Mouse (Mus musculus): ENCODE measurements at regions not wholly inside any gene's neighbourhood (a gene's known extent, or its start where the extent isn't known, plus 50 kb on each side); places are given as distances from the start of the nearest gene placed in this dataset.
"Not testable (repeated sequence)": the region's sequence is repeated elsewhere in the genome, so short reads cannot be mapped to it uniquely, and the experiment has no call there.

DNA sequence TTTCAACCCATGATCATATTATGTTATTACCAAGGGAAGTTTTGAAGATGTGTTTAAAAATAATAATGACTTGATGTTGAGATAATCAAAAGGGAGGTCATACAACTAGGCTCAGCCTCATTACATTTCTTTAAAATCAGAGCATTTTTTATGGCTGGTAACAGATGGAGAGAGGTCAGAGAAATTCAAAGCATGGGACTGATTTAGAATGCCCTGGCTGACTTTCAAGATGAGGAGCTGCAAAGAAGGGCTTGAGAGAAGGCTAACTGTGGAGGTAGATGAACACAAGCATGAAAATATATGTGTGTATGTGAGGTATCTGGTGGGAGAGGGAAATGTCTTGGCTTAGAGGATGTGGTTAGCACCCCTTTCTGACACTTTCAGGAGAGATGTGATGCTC lies 502.6 kb upstream of the Gdi2 start:
- DNase-seq: not testable (repeated sequence)

DNA sequence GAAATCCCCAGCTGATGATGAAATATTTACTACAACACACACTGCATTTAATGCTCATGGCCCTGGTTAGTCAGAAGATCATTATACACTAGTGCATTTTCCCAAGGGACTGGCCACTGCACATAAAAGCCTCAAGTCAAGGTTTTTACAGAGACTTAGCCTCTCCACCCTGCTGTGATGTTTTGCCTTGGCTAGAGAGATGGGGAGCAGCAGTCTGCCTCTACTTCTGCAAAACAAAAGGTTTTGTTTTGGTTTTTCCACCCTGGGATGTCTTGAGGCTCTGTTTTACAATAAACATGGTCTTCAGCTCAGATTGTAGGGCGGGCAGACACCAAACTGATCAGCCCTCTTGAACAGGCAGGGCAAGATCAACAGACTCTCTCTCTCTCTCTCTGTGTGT lies 500.9 kb upstream of the Gdi2 start:
- peak; percentile 1 for DNase-seq

DNA sequence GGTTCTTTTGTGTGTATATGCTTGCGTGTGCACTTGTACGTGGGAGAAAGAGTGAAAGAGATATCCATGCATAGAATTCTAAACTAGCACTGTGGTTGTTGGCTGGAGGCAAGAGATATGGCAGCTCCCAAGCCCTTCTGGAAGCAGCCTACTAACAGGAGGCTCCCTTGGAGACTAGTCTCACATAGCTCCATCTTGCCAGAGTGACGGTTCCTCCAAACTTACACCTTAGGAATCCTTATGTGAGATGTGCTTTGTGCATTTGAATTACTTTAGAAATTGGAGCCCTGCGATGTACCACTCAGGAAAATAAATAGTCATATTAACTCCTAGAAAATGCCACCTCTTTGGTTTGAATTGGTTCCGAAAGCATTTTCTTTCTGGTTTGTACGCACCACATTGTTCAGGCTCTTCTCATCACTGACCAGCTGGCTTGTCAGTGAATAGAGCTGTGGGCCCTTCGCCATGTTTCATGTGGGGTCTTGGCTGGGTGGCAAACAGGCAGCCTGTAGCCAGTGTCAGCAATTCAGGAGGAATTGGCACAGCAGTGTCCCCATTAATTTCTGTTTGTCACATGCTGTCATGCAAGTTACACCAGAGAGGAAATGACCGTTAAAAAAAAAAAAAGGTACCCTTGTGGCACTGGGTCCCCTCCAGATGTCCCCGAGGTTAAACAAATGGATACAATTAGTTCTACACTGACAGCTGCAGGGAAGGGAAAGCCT lies 491.3 kb upstream of the Gdi2 start:
- not testable (repeated sequence) for DNase-seq

DNA sequence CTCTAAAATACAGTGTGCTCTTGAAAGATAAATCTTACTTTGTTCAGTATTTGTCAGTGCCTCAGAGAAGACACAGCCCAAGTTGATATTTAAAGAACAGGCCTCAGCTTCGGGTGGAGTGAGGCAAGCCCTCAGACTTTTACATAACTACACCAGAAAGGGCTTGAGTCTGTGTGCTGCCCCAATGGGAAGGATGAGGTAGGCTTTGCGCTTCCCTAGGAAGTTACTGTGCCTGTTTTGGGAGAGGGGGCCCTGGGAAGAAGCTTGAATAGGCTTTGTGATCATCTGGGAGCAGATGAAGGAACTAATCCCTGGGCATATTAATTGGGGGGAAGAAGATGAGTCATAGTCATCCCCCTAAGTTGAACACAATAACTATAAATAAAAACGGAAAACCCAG lies 454.4 kb upstream of the Gdi2 start:
- DNase-seq: not testable (repeated sequence)

DNA sequence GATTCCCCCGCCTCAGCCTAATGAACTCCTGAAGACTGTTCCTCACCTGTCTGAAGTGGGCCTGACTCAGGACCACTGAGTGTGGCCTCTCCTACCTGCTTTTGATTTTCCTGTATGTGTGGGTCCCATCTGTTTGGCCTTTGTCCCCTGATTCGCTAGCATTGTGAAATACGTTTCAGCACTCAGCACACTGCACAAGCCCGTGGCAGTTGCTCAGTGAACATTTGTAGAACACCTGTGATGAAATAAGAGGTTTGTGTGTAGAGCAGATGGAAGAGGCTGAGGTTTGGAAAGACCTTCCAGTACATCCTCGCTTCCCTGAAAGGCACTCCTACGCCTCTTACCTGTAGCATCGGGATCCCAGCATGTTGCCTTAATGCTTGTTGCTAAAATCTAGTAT lies 447.9 kb upstream of the Gdi2 start:
- not testable (repeated sequence) for DNase-seq

DNA sequence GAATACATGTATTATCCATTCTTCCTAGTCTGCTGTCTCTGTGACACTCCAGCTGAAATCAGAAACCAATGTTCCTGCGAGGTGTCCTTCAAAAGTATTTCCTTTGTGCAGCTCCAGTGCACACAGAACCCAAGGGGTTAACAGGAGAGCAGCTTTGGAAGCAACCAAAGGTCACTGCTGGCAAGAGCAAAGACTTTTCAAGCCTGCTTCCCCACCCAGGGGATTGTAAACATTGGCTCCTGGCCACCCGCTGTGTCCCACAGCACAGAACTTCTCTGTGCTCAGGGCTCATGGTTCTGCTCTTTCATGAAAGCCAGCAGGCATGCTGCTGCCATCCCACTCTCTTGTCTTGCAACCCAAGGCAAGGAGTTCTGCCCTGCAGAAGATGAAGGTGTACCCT lies 431.3 kb upstream of the Gdi2 start:
- DNase-seq: not testable (repeated sequence)

DNA sequence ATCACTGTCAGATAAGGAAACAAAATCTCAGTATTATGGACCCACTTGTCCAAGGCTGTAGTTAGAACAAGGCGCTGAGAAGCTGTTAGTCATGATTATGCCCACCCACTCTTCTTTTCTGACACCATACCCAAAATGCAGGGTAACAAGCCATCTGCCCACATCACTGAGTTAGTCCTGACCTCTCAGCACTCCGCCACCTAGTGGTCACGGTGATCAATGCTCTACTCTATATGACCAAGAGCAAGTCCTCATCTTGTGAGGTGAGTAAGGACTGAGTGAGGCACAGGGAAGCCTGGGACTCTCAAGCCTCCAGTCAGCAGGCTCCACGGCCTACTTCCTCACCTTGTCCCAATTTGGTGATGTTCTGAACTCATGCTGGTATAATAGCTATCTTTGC lies 409.7 kb upstream of the Gdi2 start:
- DNase-seq: not testable (repeated sequence)

DNA sequence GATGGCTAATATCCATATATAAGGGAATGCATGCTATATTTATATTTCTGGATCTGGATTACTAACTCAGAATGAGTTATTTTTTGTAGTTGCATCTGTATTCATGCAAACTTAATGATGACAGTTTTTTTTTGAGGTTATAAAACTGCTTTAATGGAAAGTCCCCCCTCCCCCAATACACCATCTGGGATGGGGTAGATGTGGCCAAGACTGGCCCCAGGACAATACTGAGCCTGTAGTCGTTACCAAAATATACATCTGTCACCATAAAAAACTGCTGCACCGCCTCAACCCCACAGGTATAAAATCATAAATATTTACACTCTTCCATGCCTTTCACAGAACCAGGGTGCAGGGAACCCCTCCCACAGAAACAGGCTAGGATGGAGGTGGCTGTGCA lies 400.6 kb upstream of the Gdi2 start:
- not testable (repeated sequence) for DNase-seq

DNA sequence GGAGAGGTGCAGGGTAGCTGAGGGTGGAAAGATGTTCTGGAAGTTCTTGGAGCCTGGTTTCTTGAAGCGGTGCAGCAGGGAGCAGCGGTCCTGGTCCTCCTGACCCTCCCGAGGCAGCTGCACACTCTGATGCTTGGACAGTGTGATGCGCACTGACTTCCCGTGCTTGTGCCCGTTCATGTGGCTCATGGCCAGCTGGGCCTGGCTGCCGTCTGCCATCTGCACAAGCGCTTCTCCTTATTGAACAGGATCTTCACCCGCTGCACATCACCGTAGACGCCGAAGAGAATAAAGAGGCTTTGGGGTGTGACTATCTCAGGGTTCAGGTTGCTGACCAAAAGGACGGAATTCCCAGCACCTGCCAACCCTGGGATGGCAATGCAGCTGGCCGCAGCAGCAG lies 399.2 kb upstream of the Gdi2 start:
- DNase-seq: no peak

DNA sequence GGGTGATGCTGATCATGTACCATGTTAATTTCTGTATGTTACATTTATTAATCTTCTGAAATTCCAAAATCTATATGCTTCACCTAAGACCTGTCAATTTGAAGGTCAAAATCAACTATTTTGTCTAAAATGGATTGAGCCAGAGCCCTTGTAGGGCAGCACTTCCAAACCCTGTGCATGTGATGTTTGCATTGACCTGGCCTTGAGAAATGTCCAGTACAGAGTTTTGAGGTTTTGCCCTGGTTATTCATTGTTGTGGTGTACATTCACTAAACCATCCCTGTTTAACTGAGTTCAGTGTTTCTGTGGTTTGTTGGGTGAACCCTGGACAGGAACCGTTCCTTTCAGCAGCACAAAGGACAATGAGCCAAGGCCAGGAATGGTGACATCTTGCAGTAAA lies 392.4 kb upstream of the Gdi2 start:
- not testable (repeated sequence) for DNase-seq

Data from thymus, postnatal 25 days (tissue).